Mouse (Mus musculus) cerebellum, adult 11 months (tissue): ENCODE data around the gene Cacna2d2.
A peak's percentile ranks its signal among the peaks of the same experiment; 100 is the strongest.

Source experiments
- DNase-seq: peaks from one replicate; pipeline ENCODE4 v3.0.0; 2022

The Cacna2d2 gene

DNA sequence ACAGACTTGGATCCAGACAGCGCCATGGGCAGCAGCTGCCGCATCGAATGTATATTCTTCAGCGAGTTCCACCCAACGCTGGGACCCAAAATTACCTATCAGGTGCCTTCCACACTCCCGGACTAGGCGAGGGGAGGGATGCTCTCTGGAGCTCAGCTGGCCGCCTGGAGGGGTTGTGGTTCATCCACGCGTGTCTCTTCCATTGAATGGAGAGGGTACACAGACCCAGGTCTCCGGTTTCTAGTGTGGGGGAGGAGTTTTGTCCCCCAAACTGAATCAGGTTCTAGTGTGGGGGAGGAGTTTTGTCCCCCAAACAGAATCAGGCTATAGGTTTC is 142.9 kb downstream of the Cacna2d2 start:
- DNase-seq = no peak

DNA sequence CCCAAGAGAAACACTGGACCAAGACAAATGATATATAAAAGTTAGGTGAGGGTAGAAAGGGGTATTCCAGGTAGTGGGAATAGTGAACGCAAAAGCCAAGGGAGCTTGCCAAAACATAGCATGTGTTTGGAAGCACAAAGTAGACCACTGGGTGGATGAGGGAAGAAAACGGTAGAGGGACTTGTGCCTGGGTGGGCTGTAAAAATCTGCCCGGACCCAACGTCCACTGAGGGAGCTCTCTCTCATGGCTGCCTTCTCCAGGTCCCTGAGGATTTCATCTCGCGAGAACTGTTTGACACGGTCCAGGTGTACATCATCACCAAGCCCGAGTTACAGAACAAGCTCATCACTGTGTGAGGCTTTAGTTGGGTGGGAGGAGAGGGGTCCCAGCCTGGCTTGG is 143.3 kb downstream of the Cacna2d2 start:
- no peak for DNase-seq

DNA sequence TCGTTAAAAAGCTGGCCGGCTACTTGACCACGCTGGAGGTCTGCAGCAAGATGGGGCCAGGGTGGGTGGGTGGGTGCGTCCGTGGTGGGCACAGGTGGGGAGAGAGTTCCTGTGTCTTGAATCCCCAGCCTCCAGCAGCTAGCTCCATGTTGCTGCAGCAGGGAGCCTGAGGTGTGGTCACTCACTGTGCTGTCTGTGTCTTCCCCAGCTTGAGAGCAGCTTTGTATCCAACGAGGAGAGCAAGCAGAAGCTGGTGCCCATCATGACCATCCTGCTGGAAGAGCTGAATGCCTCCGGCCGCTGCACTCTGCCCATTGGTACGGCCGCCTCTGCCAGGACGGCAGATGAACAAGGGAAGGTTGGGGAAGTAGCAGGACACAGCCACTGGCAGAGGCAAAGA is 143.9 kb downstream of the Cacna2d2 start:
- no peak for DNase-seq

DNA sequence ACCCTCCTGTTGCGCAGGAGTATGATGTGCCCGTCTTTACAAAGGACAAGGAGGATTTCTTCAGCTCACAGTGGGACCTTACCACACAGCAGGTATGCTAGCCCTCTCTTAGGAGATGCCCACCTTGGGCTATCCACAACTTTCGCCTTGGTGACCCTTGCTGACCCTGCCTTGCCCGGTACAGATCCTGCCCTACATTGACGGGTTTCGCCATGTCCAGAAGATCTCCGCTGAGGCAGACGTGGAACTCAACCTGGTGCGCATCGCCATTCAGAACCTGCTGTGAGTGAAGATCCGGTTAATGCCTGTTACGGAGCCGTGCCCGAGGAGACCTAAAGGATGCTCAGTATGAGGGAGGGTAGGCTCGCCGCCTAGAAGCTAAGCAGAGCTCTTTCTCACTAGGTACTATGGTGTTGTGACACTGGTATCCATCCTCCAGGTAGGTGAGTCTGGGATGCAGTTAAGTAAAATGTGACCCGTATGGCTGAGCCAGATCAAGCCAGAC is 144.8 kb downstream of the Cacna2d2 start:
- no peak for DNase-seq

DNA sequence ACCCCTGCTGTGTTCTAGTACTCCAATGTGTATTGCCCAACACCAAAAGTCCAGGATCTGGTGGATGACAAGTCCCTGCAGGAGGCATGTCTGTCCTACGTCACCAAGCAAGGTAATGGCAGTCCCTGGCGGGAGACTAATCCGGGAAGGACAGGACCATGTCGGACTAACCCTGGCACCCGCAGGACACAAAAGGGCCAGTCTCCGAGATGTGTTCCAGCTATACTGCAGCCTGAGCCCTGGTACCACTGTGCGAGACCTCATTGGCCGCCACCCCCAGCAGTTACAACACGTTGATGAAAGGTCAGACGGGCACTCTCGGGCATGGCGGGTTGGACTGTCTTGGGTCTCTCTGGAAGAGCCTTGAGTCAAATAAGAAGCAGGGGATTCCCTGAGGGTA is 145.3 kb downstream of the Cacna2d2 start:
- no peak for DNase-seq

GRCm38 (mm10) chr9:107545199-107545598 is 145.8 kb downstream of the Cacna2d2 start:
- no peak for DNase-seq

DNA sequence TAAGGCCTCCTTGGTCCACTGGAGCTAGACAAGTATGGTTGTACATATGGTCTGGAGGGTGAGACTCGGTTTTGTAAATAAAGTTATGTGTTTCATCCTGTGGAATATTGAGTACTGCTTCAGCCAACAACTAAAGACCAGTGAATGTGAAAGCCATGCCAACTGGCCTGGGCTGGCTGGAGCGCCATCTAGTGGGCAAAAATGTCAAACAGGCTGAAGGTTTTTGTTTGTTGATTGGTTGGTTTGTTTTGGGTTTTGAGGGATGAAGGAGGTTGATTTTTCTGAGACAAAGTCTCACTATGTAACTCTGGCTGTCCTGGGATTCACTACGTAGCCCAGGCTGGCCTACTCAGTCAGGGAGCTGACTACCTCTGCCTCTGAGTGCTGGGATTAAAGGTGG is 146.2 kb downstream of the Cacna2d2 start:
- DNase-seq = peak; percentile 74

DNA sequence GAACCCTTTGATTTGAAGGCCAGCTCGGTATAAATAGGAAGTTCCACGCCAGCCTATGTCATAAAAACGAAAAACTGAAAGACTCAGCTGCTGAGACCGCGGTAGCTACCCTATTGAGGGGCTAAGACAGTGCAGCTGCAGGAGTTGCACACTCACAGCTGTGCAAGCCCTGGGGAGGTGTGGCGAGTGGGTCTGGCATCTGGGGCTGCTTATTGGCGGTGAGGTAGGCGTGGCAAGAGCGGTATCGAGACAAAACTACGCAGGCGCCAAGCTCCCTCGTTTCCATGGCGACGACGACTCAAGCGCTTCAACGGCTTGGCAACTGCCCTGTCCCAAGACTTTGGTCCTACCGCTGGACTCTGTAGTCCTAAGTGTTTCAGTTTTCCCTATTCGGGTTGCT is 147.6 kb downstream of the Cacna2d2 start, which contains the start of gene Zmynd10:
Gene Zmynd10 (plus strand): TSS at position 273 of the 400 bp plus-strand sequence.
- no peak for DNase-seq

DNA sequence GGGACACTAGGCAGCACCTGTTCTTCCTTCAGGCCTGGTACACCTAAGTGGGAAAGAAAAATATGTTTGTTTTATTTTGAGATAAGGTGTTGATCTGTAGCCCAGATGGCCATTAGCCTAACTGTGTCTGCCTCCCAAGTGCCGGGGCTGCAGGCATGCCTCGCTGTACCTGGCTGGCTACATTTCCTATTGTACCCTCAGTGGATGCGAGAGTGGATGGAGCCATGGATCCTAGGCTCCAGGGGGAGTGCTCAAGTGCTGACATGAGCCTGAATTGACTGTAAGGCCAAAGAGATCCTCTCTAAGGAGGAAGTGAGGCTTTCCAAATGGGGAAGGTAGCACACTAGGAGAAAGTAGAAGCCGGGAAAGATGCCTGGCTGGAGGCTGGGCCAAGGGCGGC is 148.5 kb downstream of the Cacna2d2 start:
- DNase-seq = no peak

GRCm38 (mm10) chr9:107548820-107549219 is 149.4 kb downstream of the Cacna2d2 start:
- no peak for DNase-seq

DNA sequence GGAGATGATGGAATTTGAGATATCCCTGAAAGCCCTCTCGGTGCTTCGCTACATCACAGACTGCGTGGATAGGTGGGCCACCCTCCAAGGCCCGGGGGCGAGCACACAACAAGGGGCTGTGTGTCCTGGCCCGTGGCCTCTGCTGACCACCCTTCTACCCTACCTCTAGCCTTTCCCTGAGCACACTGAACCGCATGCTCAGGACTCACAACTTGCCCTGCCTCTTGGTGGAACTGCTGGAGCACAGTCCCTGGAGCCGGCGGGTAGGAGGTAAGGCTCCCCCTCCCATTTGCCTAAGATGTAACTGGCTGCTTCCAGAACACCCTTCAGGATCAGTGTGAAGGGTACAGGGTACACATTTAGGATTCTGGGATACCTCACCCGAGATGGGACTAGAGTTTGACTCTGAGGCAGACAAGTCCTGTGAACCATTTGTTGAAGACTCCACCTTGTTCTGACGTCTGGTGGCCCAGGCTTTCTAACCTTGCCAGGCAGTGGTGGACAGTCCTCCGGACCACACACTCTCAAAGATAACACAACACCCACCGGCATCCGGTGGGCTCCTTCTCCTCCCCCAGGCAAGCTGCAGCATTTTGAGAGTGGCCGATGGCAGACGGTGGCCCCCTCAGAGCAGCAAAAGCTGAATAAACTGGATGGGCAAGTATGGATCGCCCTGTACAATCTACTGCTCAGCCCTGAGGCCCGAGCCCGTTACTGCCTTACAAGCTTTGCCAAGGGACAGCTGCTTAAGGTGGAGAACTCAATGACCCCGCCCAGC is 150.1 kb downstream of the Cacna2d2 start:
- DNase-seq = no peak

DNA sequence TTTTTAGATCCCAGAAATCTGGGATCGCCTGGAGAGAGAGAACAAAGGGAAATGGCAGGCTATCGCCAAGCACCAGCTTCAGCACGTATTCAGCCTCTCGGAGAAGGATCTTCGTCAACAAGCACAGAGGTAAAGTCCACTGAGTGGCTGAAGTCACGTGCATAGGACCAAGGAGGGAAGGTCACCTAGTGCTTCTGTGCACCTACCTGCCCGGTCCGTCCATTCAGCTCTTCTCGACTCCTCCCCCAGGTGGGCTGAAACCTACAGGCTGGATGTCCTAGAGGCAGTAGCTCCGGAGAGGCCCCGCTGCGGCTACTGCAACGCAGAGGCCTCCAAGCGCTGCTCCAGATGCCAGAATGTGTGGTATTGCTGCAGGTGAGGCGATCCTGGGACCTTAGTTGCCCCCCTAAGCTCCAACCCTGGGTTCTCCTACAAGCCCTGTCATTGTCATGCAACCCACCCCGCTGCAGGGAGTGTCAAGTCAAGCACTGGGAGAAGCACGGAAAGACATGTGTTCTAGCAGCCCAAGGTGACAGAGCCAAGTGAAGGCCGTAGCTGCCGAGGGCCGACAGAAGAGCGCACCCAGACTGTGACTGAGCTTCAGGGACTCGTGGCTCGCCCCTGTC is 151.2 kb downstream of the Cacna2d2 start:
- no peak for DNase-seq

DNA sequence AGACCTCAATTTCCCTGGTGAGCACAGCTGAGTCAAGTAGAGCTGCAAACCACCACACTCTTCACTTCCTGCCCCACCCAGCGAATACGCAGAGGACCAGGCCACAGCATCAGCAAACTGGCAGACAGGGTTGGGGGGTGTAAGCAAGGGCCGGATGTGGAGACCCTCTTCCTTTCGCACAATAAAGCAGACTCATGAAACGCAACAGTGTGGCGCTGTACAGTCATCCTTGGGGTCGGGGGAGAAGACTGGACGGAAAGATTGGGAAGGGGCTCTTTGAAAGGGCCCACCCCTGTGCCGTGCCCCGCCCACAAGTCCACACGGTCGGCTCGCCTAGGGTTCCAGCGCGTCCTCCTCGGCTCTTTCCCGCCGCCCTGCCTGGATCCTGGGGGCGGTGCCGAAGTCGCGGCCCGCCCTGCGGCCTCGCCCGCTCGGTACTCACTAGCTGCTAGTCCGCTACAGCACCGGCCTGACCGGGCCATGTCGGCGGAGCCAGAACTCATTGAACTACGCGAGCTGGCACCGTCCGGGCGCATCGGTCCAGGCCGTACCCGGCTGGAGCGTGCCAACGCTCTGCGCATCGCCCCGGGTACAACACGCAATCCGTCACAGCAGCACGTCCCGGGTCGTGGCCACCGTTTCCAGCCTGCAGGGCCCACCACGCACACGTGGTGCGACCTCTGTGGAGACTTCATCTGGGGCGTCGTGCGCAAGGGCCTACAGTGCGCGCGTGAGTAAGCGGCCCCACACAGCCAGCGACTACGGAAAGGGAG is 151.9 kb downstream of the Cacna2d2 start, which contains the start of gene Rassf1:
Gene Rassf1 (plus strand): TSS at position 439 of the 773 bp plus-strand sequence.
- DNase-seq = no peak

GRCm38 (mm10) chr9:107551890-107552355 is 152.5 kb downstream of the Cacna2d2 start:
- no peak for DNase-seq

DNA sequence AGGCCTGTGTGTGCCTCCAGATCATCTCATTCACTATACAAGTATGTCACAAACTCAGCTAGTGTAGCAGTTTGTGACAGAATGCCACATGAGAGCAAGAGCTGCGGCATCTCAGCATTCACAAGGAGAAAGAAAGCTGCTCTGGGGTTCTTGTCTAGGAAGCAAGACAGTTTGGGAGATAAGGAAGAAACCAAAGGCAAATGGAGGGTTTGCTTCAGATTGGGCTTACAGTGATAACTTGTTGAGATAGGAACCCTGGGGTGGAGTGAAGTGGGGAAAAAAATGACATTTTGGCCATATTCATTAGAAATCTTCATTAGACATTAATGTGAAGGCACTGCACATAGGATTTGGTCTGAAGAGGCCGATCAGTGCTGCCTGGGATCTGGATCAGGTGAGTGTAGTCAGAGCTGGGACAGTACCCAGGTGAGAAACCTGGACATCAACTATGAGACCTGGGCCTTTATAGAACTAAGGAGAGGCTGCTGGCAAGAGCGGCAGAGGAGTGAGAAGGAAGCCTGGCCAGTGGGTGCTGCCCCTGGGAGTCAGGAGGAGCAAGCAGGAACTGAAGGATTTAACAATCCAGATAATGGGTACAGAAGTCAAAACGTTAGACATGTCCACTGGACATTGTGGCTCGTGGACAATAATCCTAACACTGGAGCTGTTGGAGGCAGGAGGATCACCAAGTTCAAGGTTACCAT is 153.4 kb downstream of the Cacna2d2 start:
- DNase-seq = no peak

- peak; percentile 61 for DNase-seq
These were observed 154.3 kb downstream of the Cacna2d2 start for GRCm38 (mm10) chr9:107553541-107554318.

- peak; percentile 95 for DNase-seq
These were observed 155.0 kb downstream of the Cacna2d2 start for GRCm38 (mm10) chr9:107554319-107554825.

DNA sequence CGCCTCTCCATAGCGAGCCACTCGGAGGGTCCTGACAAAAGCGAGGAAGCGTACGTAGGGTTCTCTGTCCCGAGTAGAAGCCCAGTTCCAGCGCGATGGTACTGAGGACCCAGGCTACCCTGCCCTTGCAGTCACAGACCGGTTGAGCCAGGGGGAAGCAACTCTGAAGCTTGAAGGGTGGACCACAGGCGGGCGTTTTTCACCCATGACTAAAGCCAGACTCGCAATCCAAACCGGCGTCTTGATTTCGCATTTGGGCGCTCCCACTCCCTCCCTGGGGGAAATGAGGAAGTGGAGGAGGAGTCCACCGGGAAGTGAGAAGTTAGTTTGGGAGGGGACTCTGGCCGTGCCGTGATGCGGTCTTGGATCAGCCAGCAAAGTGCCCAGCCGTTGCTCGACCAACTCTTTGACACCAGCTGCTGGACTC is 155.6 kb downstream of the Cacna2d2 start:
- DNase-seq = no peak

DNA sequence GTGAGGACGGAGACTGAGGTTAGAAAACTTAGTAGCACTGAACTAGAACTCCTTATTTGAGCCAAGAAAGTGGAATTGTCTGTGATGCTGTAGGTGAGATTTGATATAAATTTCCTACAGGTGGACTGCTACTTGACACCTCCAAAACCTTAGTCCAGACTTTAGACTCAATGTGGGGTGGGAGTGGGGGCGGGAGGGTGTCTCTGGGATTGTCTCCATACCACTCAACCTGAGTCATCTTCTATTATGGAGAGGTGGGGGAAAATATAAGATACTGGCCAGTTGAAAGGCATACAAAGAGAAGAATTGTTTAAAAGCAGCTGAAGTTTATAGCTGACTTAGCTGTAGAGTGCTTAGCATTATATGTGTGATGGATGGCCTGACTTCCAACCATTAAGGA is 156.3 kb downstream of the Cacna2d2 start:
- DNase-seq = no peak

DNA sequence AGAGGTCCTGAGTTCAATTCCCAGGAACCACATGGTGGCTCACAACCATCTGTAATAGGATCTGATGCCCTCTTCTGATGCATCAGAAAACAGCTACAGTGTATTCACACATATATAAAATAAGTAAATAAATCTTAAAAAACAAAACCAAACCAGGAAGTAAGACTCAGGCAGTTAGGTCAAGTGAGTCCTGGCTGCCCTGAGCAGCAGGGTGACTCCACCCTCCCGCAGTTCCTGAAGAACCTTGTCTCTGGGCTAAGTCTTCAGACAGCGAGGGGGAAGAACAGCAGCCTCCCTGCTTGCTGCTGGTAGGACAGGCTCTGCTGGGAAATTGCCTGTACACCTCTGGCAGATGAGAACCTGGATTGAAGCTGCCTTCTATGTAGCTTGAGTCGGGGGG is 156.9 kb downstream of the Cacna2d2 start:
- no peak for DNase-seq

DNA sequence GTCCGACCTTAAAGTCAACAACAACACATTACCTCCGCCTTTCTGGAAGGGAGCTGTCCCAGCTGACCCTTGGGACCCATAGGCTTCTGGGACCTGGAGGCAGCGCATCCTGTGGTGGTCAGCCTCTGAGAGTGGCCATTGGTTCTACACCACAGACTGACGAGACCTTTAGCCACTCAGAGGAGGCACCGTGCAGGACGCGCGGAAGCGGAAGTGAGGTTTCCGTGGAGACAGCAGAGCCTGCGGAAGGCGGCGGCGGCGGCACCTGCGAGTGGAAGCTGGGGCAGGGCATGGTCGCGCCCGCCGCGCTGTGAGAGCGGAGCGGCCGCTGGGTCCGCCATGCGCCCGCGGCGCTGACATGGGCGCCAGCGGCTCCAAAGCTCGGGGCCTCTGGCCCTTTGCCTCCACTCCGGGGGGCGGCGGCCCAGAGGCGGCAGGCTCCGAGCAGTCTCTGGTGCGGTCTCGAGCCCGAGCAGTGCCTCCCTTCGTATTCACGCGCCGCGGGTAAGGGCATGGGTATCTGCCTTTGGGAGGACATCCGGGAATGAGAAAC is 163.7 kb downstream of the Cacna2d2 start, which contains the start of gene Tusc2:
Gene Tusc2 (plus strand): TSS at position 227 of the 553 bp plus-strand sequence.
- peak; percentile 90 for DNase-seq
